Mouse (Mus musculus): ENCODE measurements at regions not wholly inside any gene's neighbourhood (a gene's known extent, or its start where the extent isn't known, plus 50 kb on each side); places are given as distances from the start of the nearest gene placed in this dataset.
"Not testable (repeated sequence)": the region's sequence is repeated elsewhere in the genome, so short reads cannot be mapped to it uniquely, and the experiment has no call there.

- DNase-seq, result no peak
Observed at GRCm38 (mm10) chr10:53482919-53483318, 103.2 kb upstream of the Cep85l start.

DNA sequence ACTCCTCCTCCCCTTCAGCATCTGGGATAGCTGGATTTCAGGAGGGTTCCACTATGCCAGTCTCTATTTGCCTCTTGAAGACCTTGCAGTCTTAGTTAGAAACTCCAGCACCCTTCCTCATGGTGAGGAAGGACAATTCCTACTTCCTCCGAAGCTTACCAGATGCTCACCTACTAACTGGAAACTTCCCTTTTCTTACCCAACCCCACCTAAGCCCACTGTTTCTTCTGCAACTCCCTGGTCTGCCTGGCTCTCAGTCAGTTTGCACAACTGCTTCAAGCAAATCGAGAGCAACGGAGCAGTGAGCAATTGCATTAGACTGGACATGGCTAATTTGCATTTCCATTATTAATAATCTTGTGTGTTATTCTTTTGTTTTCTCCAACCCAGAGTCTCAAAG lies 90.5 kb upstream of the Cep85l start:
- no peak for DNase-seq

DNA sequence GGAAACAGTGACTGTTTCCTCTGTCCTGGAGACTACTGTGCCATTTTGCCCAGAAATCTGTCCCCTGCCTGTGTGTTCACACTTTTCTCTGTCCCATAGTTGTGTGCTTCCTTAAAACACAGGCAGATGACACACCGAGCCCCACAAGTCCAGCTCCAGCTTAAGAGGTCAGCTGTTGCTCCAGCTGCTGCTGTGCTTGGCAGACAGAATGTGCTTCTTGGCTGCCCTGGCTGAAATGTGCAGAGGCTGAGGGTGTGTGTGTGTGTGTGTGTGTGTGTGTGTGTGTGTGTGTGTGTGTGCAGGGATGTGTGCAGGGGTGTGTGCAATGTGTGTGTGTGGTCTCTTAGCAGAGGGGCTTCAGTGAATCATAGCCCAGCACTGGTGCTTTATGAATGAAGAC lies 89.9 kb upstream of the Cep85l start:
- no peak for DNase-seq

- DNase-seq, result no peak
Observed at GRCm38 (mm10) chr10:53468293-53468545, 88.5 kb upstream of the Cep85l start.

GRCm38 (mm10) chr10:53467472-53468292 lies 87.9 kb upstream of the Cep85l start:
- DNase-seq, result no peak

- no peak for DNase-seq
Observed at GRCm38 (mm10) chr10:53466851-53467250, 87.1 kb upstream of the Cep85l start.

DNA sequence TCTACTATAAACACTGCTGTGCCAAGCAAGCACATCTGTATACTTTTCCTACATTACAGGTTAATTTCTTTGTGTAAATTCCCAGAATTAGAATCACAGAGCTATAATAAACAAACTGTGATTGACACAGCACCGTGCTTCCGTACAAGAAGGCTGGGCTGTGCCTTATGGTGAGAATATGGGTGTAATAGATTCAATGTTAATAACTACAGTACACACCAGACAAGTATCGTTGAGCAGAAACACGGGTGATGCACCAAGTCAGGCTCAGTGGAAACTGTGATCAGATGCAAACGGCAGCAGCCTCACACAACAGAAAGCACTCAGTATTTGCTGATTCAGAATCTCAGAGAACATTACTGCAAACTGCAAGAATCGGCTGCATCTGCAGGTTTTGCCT lies 86.5 kb upstream of the Cep85l start:
- DNase-seq, result no peak

DNA sequence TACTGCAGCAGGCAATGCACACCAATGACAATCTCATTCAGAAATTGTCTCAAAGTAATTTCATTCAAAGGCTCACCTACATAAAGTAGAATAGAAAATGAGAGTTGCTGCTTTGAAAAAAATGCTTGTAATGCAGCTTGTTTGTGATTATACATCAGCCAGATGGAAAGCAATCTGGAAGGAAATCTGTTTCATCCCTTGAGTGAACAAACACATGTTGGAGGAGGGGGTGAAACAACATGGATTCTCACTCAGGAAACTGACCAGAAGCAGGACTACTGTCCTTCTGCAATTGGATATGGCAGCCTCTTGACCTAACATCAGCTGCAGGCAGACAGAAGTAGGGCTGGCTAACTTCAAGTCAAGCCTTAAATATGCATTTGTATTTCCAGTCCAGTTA lies 84.8 kb upstream of the Cep85l start:
- no peak for DNase-seq

- DNase-seq, result no peak
Observed at GRCm38 (mm10) chr10:53464006-53464405, 84.3 kb upstream of the Cep85l start.

DNA sequence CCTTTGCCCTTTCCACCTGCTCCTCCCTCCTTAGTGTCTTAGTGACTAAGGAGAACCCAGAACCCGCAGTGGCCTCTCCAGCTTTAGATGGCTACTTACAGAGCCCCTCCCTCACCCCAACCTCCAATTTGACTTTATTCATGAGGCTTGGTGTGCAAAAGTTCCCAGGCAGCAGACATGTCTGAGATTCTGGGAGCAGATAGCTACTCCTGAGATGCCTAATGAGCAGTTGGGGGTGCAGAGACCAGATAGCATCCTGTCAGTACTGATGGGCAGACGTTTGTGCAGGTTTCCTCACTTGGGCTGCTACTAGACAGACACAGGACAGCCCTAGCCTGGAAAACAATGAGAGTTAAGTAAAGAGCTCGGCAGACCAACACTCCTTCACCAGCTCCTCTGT lies 83.7 kb upstream of the Cep85l start:
- DNase-seq, result no peak

GRCm38 (mm10) chr10:53462449-53463308 lies 82.9 kb upstream of the Cep85l start:
- no peak for DNase-seq

GRCm38 (mm10) chr10:53461070-53461781 lies 81.5 kb upstream of the Cep85l start:
- DNase-seq, result no peak

DNA sequence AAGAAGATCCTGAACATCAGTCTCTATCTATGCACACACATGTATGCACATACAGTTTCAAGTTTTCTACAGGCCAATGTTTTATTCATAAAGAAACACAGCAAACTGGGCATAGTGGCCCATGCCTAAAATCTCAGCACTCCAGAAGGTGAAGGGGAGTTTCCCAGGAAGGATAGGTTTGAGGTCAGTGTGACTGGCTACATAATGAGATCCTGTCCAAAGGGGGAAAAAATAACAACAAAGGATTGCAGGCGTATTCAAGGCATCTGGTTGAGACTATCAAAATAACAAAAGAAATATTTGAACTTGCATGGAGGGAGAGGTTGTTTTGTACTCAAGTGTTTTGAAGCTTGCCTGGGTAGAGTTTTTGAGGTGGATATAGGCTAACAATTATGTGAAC lies 80.0 kb upstream of the Cep85l start:
- DNase-seq, result not testable (repeated sequence)

GRCm38 (mm10) chr10:53456027-53456713 lies 76.4 kb upstream of the Cep85l start:
- DNase-seq, result no peak

- DNase-seq, result no peak
Observed at GRCm38 (mm10) chr10:53444789-53445188, 65.0 kb upstream of the Cep85l start.

GRCm38 (mm10) chr10:53443443-53443842 lies 63.7 kb upstream of the Cep85l start:
- no peak for DNase-seq

DNA sequence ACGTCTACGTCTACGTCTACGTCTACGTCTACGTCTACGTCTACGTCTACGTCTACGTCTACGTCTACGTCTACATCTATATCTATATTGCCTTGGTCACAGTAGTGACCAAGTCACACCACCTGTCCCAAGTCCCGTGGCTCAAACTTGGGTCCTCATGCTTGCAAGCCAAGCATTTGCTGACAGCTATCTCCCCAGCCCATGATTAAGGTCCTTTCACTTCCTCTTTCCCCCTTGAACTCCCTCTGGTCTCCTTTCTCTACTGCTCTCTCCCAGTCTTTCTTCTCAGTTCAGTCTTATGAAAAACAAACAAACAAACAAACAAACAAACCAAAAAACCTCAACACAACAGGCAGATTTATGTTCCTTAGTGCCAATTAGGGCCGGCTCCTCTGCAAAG lies 63.2 kb upstream of the Cep85l start:
- DNase-seq, result no peak

DNA sequence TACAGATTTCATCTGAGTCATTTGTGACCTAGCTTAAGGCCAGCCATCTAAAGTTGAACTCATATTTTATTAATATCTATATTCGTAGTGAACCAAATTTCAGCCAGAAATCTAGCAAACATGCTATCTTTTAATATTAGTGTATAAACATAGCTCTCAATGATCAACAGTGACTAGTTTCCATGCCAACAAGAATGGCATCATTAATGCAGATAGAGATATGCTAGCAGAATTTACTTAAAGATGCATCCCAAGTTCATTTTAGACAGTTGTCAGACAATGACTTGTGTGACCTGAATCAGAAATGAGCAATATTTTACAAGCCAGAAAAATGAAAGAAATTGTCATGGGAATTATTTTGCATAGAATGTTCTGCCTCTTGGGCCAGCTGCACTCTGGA lies 60.5 kb upstream of the Cep85l start:
- DNase-seq, result no peak

- DNase-seq, result no peak
Observed at GRCm38 (mm10) chr10:53438388-53438787, 58.6 kb upstream of the Cep85l start.

GRCm38 (mm10) chr10:53437724-53438123 lies 58.0 kb upstream of the Cep85l start:
- DNase-seq, result no peak

DNA sequence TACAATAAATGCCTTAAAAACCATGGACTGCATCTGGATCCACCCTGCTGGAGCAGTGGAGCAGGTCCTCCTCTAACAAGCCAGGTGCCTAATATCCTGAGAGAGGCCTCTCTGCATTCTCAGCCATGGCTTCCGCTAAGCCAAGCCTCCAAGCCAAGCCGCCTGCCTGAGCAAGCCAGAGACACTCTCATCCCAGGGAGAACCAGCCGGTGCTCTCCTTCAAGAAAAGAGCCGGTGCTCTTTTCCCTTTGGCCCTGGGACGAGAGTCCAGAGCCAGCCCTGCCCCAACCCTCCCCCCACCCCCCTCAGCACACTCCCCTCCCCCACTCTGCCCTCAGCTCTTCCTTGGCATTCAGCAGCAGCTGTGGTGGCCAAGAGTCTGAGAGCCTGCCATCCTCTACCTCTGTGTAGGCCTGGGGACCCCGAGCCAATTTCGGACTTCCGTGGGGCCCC lies 56.3 kb upstream of the Cep85l start:
- no peak for DNase-seq

DNA sequence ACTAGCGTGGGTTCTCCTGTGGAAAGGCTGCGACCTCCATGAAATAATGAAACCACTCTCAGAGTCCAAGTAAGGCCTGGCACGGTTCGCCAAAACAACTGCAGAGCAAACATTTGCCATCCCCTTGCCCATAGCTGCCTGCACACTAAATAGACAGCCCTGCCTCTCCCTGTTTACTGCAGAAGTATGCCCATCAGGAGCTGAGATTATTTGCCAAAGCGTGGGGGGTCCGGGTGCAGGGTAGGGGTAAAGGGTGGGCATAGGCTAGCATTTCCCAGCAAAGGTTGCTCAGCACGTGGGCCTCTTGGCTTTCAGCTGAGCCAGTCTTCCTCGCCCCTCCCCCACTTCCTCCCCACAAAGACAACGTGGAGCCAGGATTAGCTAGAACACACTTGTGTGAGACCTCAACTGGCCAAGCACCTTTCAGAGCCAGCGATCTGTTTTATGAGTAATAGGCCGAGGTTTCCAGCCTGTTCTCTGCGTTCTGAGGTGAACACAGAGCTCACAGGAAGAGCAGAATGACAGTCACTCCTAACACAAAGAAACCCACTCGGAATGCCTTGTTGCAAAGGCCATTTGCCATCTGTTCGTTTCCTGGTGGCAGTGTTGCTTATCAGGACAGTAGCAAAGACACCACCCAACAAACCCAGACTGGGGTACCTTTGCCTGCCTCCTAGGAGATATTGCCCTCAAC lies 55.6 kb upstream of the Cep85l start:
- peak; percentile 60 for DNase-seq

Measured in adrenal gland, adult 8-10 months (tissue).